Mouse (Mus musculus) thymus, adult 2 months (tissue): ENCODE results near the gene Pdcd7. TPM values are rescaled to one million over a fixed set of nuclear protein-coding genes. Genes with fewer than 3 reads are reported as not detected.

Source experiments
- DNase-seq: peaks from one replicate; pipeline ENCODE4 v3.0.0; 2021
- H3K27ac ChIP-seq: fragments of 200-500 bp; 2 replicates; pipeline ENCODE4 v1.5.1; 2012; ENCODE audit warnings: low read length, control low read depth; ENCODE audit not compliant: control insufficient read depth, insufficient read depth
- H3K27me3 ChIP-seq: fragments of 200-500 bp; 2 replicates; pipeline ENCODE4 v1.6.1; 2012; ENCODE audit warnings: mild to moderate bottlenecking, low read length, moderate library complexity, mixed read lengths; ENCODE audit not compliant: control insufficient read depth, insufficient read depth
- H3K36me3 ChIP-seq: fragments of 200-500 bp; 2 replicates; pipeline ENCODE4 v1.6.1; 2012; ENCODE audit warnings: mild to moderate bottlenecking, low read length, moderate library complexity; ENCODE audit not compliant: control insufficient read depth, insufficient read depth
- H3K4me1 ChIP-seq: fragments of 200-500 bp; replicated peaks from 2 replicates; pipeline ENCODE4 v1.6.1; 2012; ENCODE audit warnings: low read length; ENCODE audit not compliant: control insufficient read depth, insufficient read depth
- H3K4me3 ChIP-seq: fragments of 200-500 bp; 2 replicates; pipeline ENCODE4 v1.5.1; 2012; ENCODE audit warnings: mild to moderate bottlenecking, low read length, control low read depth, moderate library complexity; ENCODE audit not compliant: control insufficient read depth, insufficient read depth
- CTCF ChIP-seq: fragments of 200-500 bp; IDR thresholded peaks from 2 replicates; pipeline ENCODE4 v1.5.1; 2012; ENCODE audit warnings: mild to moderate bottlenecking, control low read depth, low read length, moderate library complexity, borderline replicate concordance; ENCODE audit not compliant: control insufficient read depth, poor library complexity, insufficient read depth; ENCODE audit errors: extremely low read depth
- POLR2A ChIP-seq: fragments of 200-500 bp; IDR thresholded peaks from 2 replicates; pipeline ENCODE4 v1.6.1; 2012; ENCODE audit warnings: mild to moderate bottlenecking, low read length, control low read depth, moderate library complexity; ENCODE audit not compliant: control insufficient read depth, poor library complexity, insufficient read depth; ENCODE audit errors: extremely low read depth
- WGBS: fragments of 180-500 bp; shearing (Covaris S2); methylation state at CpG from one replicate; pipeline ENCODE4 v1.1.7; 2018; 5-methylcytosine and 5-hydroxymethylcytosine counted together
- polyA plus RNA-seq: library from polyadenylated mRNA; depleted of rRNA; stranded (reverse); fragments of >200 nt; gene quantifications from 2 replicates; pipeline ENCODE4 v1.2.3, GENCODE M21; 2012; rRNA removed

Gene Pdcd7
- polyA plus RNA-seq, 1 experiment, result 23.3 TPM

GRCm38 (mm10) chr9:65407327-65407726, 61.4 kb downstream of the Pdcd7 start:
- peaks cover 3% of the 10 kb centered on the region; the same call in 1 of the 2 replicates for H3K4me1 ChIP-seq
- no peak overlapping the region for H3K4me3 ChIP-seq
- DNase-seq, result no peak
- no peak overlapping the region for H3K27ac ChIP-seq
- 93% methylated on average over 5 of the region's 5 CpGs for WGBS
- H3K27me3 ChIP-seq, result no peaks in the 10 kb centered on the region
- TF ChIP-seq POLR2A (no peak), CTCF (no peak)
- no peaks in the 10 kb centered on the region for H3K36me3 ChIP-seq

GRCm38 (mm10) chr9:65407861-65408260, 62.0 kb downstream of the Pdcd7 start:
- no peak overlapping the region for H3K4me3 ChIP-seq
- no peaks in the 10 kb centered on the region for H3K27me3 ChIP-seq
- no peak overlapping the region for H3K27ac ChIP-seq
- DNase-seq, result no peak
- H3K4me1 ChIP-seq, result peaks cover 3% of the 10 kb centered on the region; the same call in 1 of the 2 replicates
- TF ChIP-seq CTCF, result no peak
- TF ChIP-seq POLR2A, result no peak
- H3K36me3 ChIP-seq, result no peaks in the 10 kb centered on the region
- WGBS, result 92% methylated on average over 3 of the region's 3 CpGs

- H3K27ac ChIP-seq, result no peak overlapping the region
- H3K4me3 ChIP-seq, result no peak overlapping the region
- H3K36me3 ChIP-seq, result no peaks in the 10 kb centered on the region
- peaks cover 3% of the 10 kb centered on the region; the same call in 1 of the 2 replicates for H3K4me1 ChIP-seq
- 86% methylated on average over 5 of the region's 5 CpGs for WGBS
- TF ChIP-seq POLR2A (no peak), CTCF (no peak)
- no peaks in the 10 kb centered on the region for H3K27me3 ChIP-seq
- DNase-seq, result no peak
Observed at GRCm38 (mm10) chr9:65408871-65409295, 63.0 kb downstream of the Pdcd7 start.

Other genes with a start within 250 kb of the Pdcd7 start
- 8.9 and 11.7 TPM in 2 replicates for gene Igdcc4, start 244.6 kb upstream of the Pdcd7 start, polyA plus RNA-seq
- gene Igdcc3, start 204.9 kb upstream of the Pdcd7 start, polyA plus RNA-seq, result 0.07 and 0.13 TPM in 2 replicates
- gene Parp16, start 150.8 kb upstream of the Pdcd7 start, polyA plus RNA-seq, result 9.3 and 17.1 TPM in 2 replicates
- 1.8 and 2.0 TPM in 2 replicates for gene Cilp, start 80.9 kb upstream of the Pdcd7 start, polyA plus RNA-seq
- gene Clpx, start 51.8 kb upstream of the Pdcd7 start, polyA plus RNA-seq, result 10.1 and 11.8 TPM in 2 replicates
- 0.42 and 0.66 TPM in 2 replicates for gene Ubap1l, start 14.9 kb downstream of the Pdcd7 start, polyA plus RNA-seq
- gene Kbtbd13, start 45.5 kb downstream of the Pdcd7 start, polyA plus RNA-seq, result 0.41 and 0.43 TPM in 2 replicates
- 7.8 TPM in 2 replicates for gene Rasl12, start 52.4 kb downstream of the Pdcd7 start, polyA plus RNA-seq
- gene Slc51b, start 76.9 kb downstream of the Pdcd7 start, polyA plus RNA-seq, result 0.22 TPM in 1 of 2 replicates, not detected in the other
- gene Mtfmt, start 89.7 kb downstream of the Pdcd7 start, polyA plus RNA-seq, result 16.2 and 18.4 TPM in 2 replicates
- gene Spg21, start 114.8 kb downstream of the Pdcd7 start, polyA plus RNA-seq, result 27.3 and 28.5 TPM in 2 replicates
- 0.15 TPM in 1 of 2 replicates, not detected in the other for gene Ankdd1a, start 174.1 kb downstream of the Pdcd7 start, polyA plus RNA-seq
- 37.9 and 38.8 TPM in 2 replicates for gene Plekho2, start 233.9 kb downstream of the Pdcd7 start, polyA plus RNA-seq
- 37.5 and 55.4 TPM in 2 replicates for gene Pif1, start 241.1 kb downstream of the Pdcd7 start, polyA plus RNA-seq